Mouse (Mus musculus) kidney, adult 2 months (tissue): ENCODE data around the gene Dhx32.

Source experiments
- CTCF ChIP-seq: fragments of 200-500 bp; conservative IDR thresholded peaks from 2 replicates; pipeline ENCODE4 v1.5.1; 2011; ENCODE audit warnings: low read depth, mild to moderate bottlenecking, control low read depth, low read length, moderate library complexity, mixed read lengths; ENCODE audit not compliant: insufficient read depth, insufficient read length
- POLR2A ChIP-seq: fragments of 200-500 bp; IDR thresholded peaks from one replicate; pipeline ENCODE4 v1.6.1; 2011; ENCODE audit warnings: low read depth, low read length, control low read depth

DNA sequence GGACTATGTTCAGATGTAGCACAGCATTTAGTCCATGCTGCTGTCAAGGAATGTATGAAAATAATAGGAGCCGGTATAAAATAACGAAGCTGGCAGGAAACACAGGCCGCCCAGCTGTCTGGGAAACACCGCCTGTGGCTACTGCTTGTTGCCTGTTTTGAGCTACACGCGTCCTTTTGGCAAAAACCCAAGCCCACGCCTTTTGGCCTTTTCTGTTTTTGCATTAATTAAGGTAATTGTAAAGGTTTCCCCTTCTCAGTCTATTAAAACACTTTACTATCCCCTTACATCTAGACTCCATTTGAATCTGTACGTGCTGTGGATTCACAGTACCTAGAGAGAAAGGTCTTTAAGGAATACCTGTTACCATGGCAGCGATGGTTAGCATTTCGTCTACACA lies 57.7 kb downstream of the Dhx32 start:
- TF ChIP-seq CTCF = no peak
- TF ChIP-seq POLR2A = no peak
